Mouse (Mus musculus) erythroblast, embryonic 14.5 days (primary cell): ENCODE data around the gene Fam107a.

Source experiments
- GATA1 ChIP-seq: IDR thresholded peaks from 2 replicates; pipeline ENCODE4 v1.6.1; 2012; ENCODE audit warnings: low read length, inconsistent platforms, mixed read lengths
- TAL1 ChIP-seq: IDR thresholded peaks from 3 replicates; pipeline ENCODE4 v1.6.1; 2012; ENCODE audit warnings: low read length, inconsistent platforms, mixed read lengths

- TF ChIP-seq GATA1 (no peak), TAL1 (no peak)
These were observed 67.5 kb downstream of the Fam107a start for GRCm38 (mm10) chr14:8250141-8250871.
